Mouse (Mus musculus): ENCODE results near the gene Fndc7. TPM values are rescaled to one million over a fixed set of nuclear protein-coding genes. Genes with fewer than 3 reads are reported as not detected.

The Fndc7 gene
- under 1 TPM in 1 of 2 experiments, not detected in 1; 0.13 TPM for total RNA-seq (2021)

- DNase-seq: no peak
Observed at GRCm38 (mm10) chr3:108889908-108890307, at the start of gene Fndc7. Gene Fndc7, minus strand, starts transcription at chr3:108890008.

GRCm38 (mm10) chr3:108939573-108939972 is 49.8 kb upstream of the Fndc7 start, which contains the start of gene Henmt1:
Gene Henmt1, plus strand, starts transcription at chr3:108939873.
- DNase-seq: no peak

- no peak for DNase-seq
Observed at GRCm38 (mm10) chr3:108938691-108939090, 48.9 kb upstream of the Fndc7 start.

GRCm38 (mm10) chr3:108933557-108933956 is 43.7 kb upstream of the Fndc7 start:
- DNase-seq: no peak

GRCm38 (mm10) chr3:108926308-108926707 is 36.5 kb upstream of the Fndc7 start:
- no peak for DNase-seq

- DNase-seq: no peak
Observed at GRCm38 (mm10) chr3:108925677-108926076, 35.9 kb upstream of the Fndc7 start.

- no peak for DNase-seq
Observed at GRCm38 (mm10) chr3:108921822-108922221, 32.0 kb upstream of the Fndc7 start.

- DNase-seq: no peak
Observed at GRCm38 (mm10) chr3:108920442-108921070, 30.7 kb upstream of the Fndc7 start.

GRCm38 (mm10) chr3:108918852-108919251 is 29.0 kb upstream of the Fndc7 start:
- DNase-seq: no peak

GRCm38 (mm10) chr3:108917986-108918385 is 28.2 kb upstream of the Fndc7 start:
- DNase-seq: no peak

GRCm38 (mm10) chr3:108916857-108917256 is 27.0 kb upstream of the Fndc7 start:
- no peak for DNase-seq

- DNase-seq: peak; percentile 31 to 37
Observed at GRCm38 (mm10) chr3:108915999-108916398, 26.2 kb upstream of the Fndc7 start.

- DNase-seq: peak; percentile 94
Observed at GRCm38 (mm10) chr3:108911548-108912413, 22.0 kb upstream of the Fndc7 start, which contains the start of gene Prpf38b. Gene Prpf38b, minus strand, starts transcription at chr3:108911727.

GRCm38 (mm10) chr3:108911081-108911547 is 21.3 kb upstream of the Fndc7 start:
- DNase-seq: peak; percentile 42 to 46

- no peak for DNase-seq
Observed at GRCm38 (mm10) chr3:108910303-108911080, 20.7 kb upstream of the Fndc7 start.

GRCm38 (mm10) chr3:108902934-108903333 is 13.1 kb upstream of the Fndc7 start:
- no peak for DNase-seq

GRCm38 (mm10) chr3:108902038-108902437 is 12.2 kb upstream of the Fndc7 start:
- DNase-seq: no peak

- no peak for DNase-seq
Observed at GRCm38 (mm10) chr3:108900681-108901080, 10.9 kb upstream of the Fndc7 start.

GRCm38 (mm10) chr3:108900147-108900546 is 10.3 kb upstream of the Fndc7 start:
- DNase-seq: no peak

GRCm38 (mm10) chr3:108898640-108899039 is 8.8 kb upstream of the Fndc7 start:
- DNase-seq: no peak

GRCm38 (mm10) chr3:108892914-108893313 is 3.1 kb upstream of the Fndc7 start:
- no peak for DNase-seq

GRCm38 (mm10) chr3:108892080-108892479 is 2.3 kb upstream of the Fndc7 start:
- DNase-seq: no peak

GRCm38 (mm10) chr3:108887618-108887975 is 2.2 kb downstream of the Fndc7 start:
- DNase-seq: no peak
